Mouse (Mus musculus) ES-Bruce4 (cell line): Measurements from ENCODE around the gene Arhgap9.

Experiments
- CTCF ChIP-seq: IDR thresholded peaks from one replicate; pipeline ENCODE4 v1.8.1; 2011; ENCODE audit warnings: low read depth, low read length
- POLR2A ChIP-seq: IDR thresholded peaks from one replicate; pipeline ENCODE4 v1.8.1; 2011; ENCODE audit warnings: low read length; ENCODE audit not compliant: insufficient read depth

DNA sequence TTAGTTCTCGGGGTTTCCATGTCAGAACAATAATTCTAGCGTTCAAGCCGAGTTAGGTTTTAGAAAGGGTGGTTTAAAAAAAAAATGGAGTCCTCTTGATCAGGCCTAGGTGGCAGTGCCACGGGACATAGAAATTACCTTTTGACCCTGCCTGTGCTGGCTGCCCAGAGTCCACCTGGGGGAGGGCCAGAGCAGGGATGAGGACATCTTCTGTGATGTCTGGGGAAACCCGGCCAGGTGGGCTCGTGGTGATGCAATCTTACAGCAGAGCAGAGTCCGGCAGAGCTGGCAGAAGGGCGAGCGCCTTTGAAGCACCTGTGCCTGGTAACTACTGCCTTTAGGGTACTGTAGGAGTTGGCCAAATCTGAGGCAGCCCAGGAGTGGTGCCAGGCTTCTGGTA, 30.4 kb downstream of the Arhgap9 start:
- no peak for TF ChIP-seq CTCF
- no peak for TF ChIP-seq POLR2A
